Mouse (Mus musculus): ENCODE measurements at regions not wholly inside any gene's neighbourhood (a gene's known extent, or its start where the extent isn't known, plus 50 kb on each side); places are given as distances from the start of the nearest gene placed in this dataset.

DNA sequence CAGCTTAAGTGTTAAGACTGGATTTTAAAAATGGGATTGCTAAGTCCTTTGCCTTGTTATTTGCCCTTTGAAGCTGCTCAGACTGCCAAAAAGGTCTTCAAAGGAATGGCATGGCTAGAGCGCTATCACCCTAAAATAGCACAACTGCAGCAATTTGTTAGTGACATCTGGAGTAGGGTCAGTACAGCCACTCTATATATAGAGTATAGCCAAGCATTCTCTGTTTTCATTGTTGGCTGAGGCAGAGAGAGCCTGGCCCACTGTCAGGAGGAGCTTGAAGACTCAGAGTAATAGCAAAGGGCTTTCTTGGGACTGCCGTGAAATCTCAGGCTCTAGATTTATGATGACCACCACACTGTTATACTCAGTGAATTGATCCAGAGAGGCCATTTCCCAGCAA, 90.6 kb upstream of the Usp47 start:
- no peaks in the 10 kb centered on the region for H3K4me1 ChIP-seq (ENCODE audit: control insufficient read depth, insufficient read depth, low read length)
- no peaks in the 10 kb centered on the region for H3K9me3 ChIP-seq (ENCODE audit: control insufficient read depth, low read depth, low read length)
- no peak overlapping the region for H3K9ac ChIP-seq (replicated peaks; ENCODE audit: low read depth, low read length)
- no peak overlapping the region for H3K4me3 ChIP-seq (ENCODE audit: low read depth, low read length)
- no peak overlapping the region for H3K27ac ChIP-seq (ENCODE audit: low read length)
- ATAC-seq (ENCODE audit: insufficient number of reproducible peaks, insufficient read depth, low FRiP score, low read depth), result no peak
- H3K27me3 ChIP-seq (ENCODE audit: control insufficient read depth, insufficient read depth, low read length), result no peaks in the 10 kb centered on the region
- 69% methylated on average over 2 of the region's 2 CpGs for WGBS
- H3K36me3 ChIP-seq (ENCODE audit: control insufficient read depth, insufficient read depth, low read length), result no peaks in the 10 kb centered on the region
- H3K4me2 ChIP-seq (replicated peaks; ENCODE audit: low read depth, low read length), result no peak overlapping the region

DNA sequence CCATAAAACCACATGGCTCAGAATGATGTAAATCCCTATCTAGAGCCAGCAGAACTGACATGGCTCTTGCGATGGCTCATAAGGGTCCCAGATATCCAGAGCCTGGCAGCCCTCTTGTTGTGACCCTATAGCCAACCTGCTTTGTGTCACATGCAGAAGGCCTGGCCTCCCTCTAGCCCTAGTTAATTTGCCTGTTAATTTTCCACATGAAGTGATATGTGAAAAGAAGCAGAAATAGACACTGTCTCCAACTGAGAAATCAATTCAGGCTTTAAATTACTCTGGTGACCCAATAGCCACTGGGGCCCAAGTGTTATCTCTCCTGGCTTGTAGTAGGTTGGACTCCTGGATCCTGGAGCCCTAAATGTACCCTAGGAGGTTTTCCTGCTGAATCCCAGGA, 103.3 kb upstream of the Usp47 start:
- Histone ChIP-seq H3K36me3 (ENCODE audit: control insufficient read depth, insufficient read depth, low read length) (no peaks in the 10 kb centered on the region), H3K4me1 (ENCODE audit: control insufficient read depth, insufficient read depth, low read length) (no peaks in the 10 kb centered on the region), H3K9me3 (ENCODE audit: control insufficient read depth, low read depth, low read length) (no peaks in the 10 kb centered on the region), H3K27me3 (ENCODE audit: control insufficient read depth, insufficient read depth, low read length) (no peaks in the 10 kb centered on the region), H3K27ac (ENCODE audit: low read length) (no peak overlapping the region), H3K4me2 (replicated peaks; ENCODE audit: low read depth, low read length) (no peak overlapping the region), H3K4me3 (ENCODE audit: low read depth, low read length) (no peak overlapping the region), H3K9ac (replicated peaks; ENCODE audit: low read depth, low read length) (no peak overlapping the region)
- ATAC-seq (ENCODE audit: insufficient number of reproducible peaks, insufficient read depth, low FRiP score, low read depth), result no peak
- 95% methylated on average over 1 of the region's 1 CpGs for WGBS

DNA sequence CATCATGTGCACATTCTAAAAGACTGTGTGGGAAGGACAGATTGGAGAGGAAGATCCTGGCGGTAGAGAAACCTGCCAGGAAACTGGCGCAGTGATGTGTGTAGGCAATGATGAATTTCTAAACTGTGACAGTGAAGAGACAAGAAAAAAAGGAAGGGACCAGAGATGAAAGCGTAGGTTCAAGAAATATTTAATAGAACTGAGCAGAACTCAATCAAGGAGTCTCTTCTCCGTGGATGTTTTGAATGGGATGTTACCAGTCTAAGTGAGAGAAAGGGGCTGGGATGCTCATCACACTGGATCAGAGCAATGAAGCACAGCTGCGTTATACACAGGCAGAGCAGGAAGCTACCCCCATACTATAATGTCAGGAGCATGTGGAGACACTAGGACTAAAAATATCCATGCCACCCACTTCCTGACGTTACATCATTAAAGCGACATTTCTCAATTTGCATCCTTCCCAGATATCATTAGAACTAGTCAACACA, 119.5 kb upstream of the Usp47 start:
- H3K4me1 ChIP-seq (ENCODE audit: control insufficient read depth, insufficient read depth, low read length), result no peaks in the 10 kb centered on the region
- H3K27me3 ChIP-seq (ENCODE audit: control insufficient read depth, insufficient read depth, low read length), result no peaks in the 10 kb centered on the region
- H3K9me3 ChIP-seq (ENCODE audit: control insufficient read depth, low read depth, low read length), result no peaks in the 10 kb centered on the region
- no peak for ATAC-seq (ENCODE audit: insufficient number of reproducible peaks, insufficient read depth, low FRiP score, low read depth)
- H3K9ac ChIP-seq (replicated peaks; ENCODE audit: low read depth, low read length), result no peak overlapping the region
- H3K27ac ChIP-seq (ENCODE audit: low read length), result no peak overlapping the region
- H3K4me3 ChIP-seq (ENCODE audit: low read depth, low read length), result no peak overlapping the region
- 78% methylated on average over 7 of the region's 7 CpGs for WGBS
- H3K4me2 ChIP-seq (replicated peaks; ENCODE audit: low read depth, low read length), result no peak overlapping the region
- no peaks in the 10 kb centered on the region for H3K36me3 ChIP-seq (ENCODE audit: control insufficient read depth, insufficient read depth, low read length)

DNA sequence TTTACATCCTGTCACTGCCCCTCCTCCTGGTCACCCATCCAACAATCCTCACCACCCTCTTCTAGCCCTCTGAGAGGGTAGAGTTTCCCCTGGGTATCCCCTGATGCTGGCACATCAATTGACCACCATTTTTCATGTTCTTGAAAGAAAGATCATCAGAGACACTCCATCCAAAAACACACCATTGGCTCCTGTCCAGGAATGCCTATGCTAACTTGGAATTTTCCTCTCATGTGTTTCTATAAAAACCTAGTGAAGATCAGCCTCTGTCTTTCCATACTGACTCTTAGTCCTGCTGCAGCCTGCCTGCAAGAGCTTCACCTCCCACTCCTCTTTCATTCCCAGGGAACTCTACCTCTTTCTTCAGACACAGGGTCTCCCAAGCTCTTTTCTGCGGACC, 117.2 kb upstream of the Galnt18 start:
- no peak overlapping the region for H3K9ac ChIP-seq (replicated peaks; ENCODE audit: low read depth, low read length)
- ATAC-seq (ENCODE audit: insufficient number of reproducible peaks, insufficient read depth, low FRiP score, low read depth), result no peak

DNA sequence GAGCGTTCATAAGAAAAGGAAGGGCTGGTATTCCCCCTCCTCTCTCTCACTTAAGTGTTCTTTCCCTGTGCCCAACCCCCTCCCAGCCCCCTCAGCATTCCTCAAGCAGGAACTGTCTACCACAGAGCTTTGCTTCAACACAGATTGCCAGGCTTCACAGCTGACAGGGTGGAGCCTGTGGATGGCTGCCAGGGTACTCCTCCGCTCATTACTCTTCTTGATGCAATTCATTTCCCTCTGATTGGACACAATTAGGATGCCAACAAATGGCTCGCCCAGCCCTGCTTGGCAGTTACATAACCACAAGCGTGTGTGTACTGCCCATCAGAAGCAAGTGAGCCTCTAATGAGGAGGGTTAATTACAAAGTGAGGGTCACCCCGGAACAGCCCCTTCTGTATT, 116.5 kb upstream of the Galnt18 start:
- Histone ChIP-seq H3K27me3 (ENCODE audit: control insufficient read depth, insufficient read depth, low read length) (no peaks in the 10 kb centered on the region), H3K9ac (replicated peaks; ENCODE audit: low read depth, low read length) (no peak overlapping the region), H3K4me1 (ENCODE audit: control insufficient read depth, insufficient read depth, low read length) (peaks cover 7% of the 10 kb centered on the region; the same call in 1 of the 2 replicates), H3K4me2 (replicated peaks; ENCODE audit: low read depth, low read length) (no peak overlapping the region), H3K27ac (ENCODE audit: low read length) (no peak overlapping the region), H3K36me3 (ENCODE audit: control insufficient read depth, insufficient read depth, low read length) (no peaks in the 10 kb centered on the region), H3K4me3 (ENCODE audit: low read depth, low read length) (no peak overlapping the region), H3K9me3 (ENCODE audit: control insufficient read depth, low read depth, low read length) (no peaks in the 10 kb centered on the region)
- peak; percentile 58; the same call in 1 of the 2 replicates for ATAC-seq (ENCODE audit: insufficient number of reproducible peaks, insufficient read depth, low FRiP score, low read depth)
- WGBS, result 51% methylated on average over 5 of the region's 5 CpGs

More for the DNA sequence above, 117.2 kb upstream of the Galnt18 start:
- H3K27ac ChIP-seq (ENCODE audit: low read length), result no peak overlapping the region
- H3K4me1 ChIP-seq (ENCODE audit: control insufficient read depth, insufficient read depth, low read length), result peaks cover 7% of the 10 kb centered on the region; the same call in 1 of the 2 replicates
- no peaks in the 10 kb centered on the region for H3K36me3 ChIP-seq (ENCODE audit: control insufficient read depth, insufficient read depth, low read length)
- no peaks in the 10 kb centered on the region for H3K9me3 ChIP-seq (ENCODE audit: control insufficient read depth, low read depth, low read length)
- H3K27me3 ChIP-seq (ENCODE audit: control insufficient read depth, insufficient read depth, low read length), result no peaks in the 10 kb centered on the region
- H3K4me3 ChIP-seq (ENCODE audit: low read depth, low read length), result no peak overlapping the region
- no peak overlapping the region for H3K4me2 ChIP-seq (replicated peaks; ENCODE audit: low read depth, low read length)
- WGBS, result 94% methylated on average over 1 of the region's 1 CpGs

DNA sequence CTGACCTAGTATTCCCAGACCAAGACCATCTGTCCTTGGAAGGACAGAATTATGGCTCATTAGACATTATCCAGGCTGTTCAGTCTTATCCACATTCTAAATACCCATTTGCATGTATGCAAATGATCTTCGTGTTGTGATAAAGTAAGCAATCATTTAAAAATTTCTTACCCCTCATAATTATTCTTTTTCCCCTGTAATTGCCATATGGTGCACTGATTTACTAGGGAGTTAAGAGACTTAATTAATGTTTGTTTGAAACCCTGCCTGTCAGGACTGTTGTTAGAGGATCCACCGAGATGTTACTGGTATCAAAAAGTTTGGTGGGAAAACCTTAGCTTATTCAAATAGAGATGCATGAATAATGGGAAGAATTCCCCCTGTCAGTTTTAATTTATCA, 103.2 kb upstream of the Galnt18 start:
- H3K4me2 ChIP-seq (replicated peaks; ENCODE audit: low read depth, low read length), result no peak overlapping the region
- ATAC-seq (ENCODE audit: insufficient number of reproducible peaks, insufficient read depth, low FRiP score, low read depth), result no peak
- H3K9ac ChIP-seq (replicated peaks; ENCODE audit: low read depth, low read length), result no peak overlapping the region
- H3K4me3 ChIP-seq (ENCODE audit: low read depth, low read length), result no peak overlapping the region
- H3K27me3 ChIP-seq (ENCODE audit: control insufficient read depth, insufficient read depth, low read length), result no peaks in the 10 kb centered on the region
- H3K4me1 ChIP-seq (ENCODE audit: control insufficient read depth, insufficient read depth, low read length), result no peaks in the 10 kb centered on the region
- H3K36me3 ChIP-seq (ENCODE audit: control insufficient read depth, insufficient read depth, low read length), result no peaks in the 10 kb centered on the region
- WGBS, result 79% methylated on average over 2 of the region's 2 CpGs
- H3K9me3 ChIP-seq (ENCODE audit: control insufficient read depth, low read depth, low read length), result no peaks in the 10 kb centered on the region
- no peak overlapping the region for H3K27ac ChIP-seq (ENCODE audit: low read length)

DNA sequence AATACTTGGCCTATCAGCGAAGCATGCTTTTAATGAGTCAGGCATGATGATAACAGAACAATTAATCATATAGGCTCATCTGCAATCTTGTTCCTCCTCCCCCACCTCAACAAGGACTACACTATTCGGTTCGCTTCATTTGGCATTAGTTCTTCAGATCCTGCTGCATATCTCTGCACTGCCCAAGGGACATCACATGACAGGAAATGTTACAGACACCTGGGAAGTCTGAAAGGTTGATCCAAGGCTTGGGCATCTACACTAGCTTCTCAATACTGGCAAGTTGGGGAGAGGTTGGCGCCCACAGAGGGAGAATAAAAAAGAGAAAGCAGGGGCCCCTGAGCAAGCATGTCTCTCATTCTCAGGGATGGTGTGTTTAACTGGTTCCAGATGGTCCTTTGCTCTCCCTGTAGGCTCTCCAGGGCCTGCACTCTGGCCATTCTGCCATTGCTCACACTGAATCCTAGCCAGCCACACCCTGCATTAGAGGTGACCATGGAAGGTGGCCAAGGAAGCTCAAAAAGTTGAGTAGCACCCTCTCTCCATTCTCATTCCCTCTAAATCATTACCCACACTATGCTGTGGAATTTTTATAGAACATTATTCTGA, 100.4 kb upstream of the Galnt18 start:
- Histone ChIP-seq H3K4me2 (replicated peaks; ENCODE audit: low read depth, low read length) (no peak overlapping the region), H3K4me1 (ENCODE audit: control insufficient read depth, insufficient read depth, low read length) (no peaks in the 10 kb centered on the region), H3K27me3 (ENCODE audit: control insufficient read depth, insufficient read depth, low read length) (no peaks in the 10 kb centered on the region), H3K36me3 (ENCODE audit: control insufficient read depth, insufficient read depth, low read length) (no peaks in the 10 kb centered on the region), H3K27ac (ENCODE audit: low read length) (no peak overlapping the region), H3K4me3 (ENCODE audit: low read depth, low read length) (no peak overlapping the region), H3K9ac (replicated peaks; ENCODE audit: low read depth, low read length) (no peak overlapping the region), H3K9me3 (ENCODE audit: control insufficient read depth, low read depth, low read length) (no peaks in the 10 kb centered on the region)
- ATAC-seq (ENCODE audit: insufficient number of reproducible peaks, insufficient read depth, low FRiP score, low read depth), result no peak
- WGBS, result 69% methylated on average over 4 of the region's 4 CpGs

DNA sequence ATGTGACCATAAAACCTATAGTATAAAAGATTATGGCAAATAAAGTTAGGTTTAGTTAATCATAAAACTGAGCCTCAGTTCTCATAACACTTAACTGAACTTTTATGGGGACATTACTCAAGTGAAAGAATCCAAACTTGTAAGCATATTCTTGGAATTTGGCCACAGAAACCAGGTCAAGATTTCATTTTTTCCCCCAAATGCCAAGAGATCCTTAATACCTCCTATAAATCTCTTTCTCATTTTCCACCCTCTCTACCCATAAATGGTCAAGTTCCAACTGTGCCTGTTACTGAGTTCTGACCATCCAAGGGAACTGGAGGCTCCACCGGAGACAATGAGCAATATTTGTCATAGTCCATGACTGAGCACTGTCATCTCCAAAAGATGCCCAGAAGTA, 97.8 kb upstream of the Galnt18 start:
- Histone ChIP-seq H3K4me1 (ENCODE audit: control insufficient read depth, insufficient read depth, low read length) (no peaks in the 10 kb centered on the region), H3K36me3 (ENCODE audit: control insufficient read depth, insufficient read depth, low read length) (no peaks in the 10 kb centered on the region), H3K9ac (replicated peaks; ENCODE audit: low read depth, low read length) (no peak overlapping the region), H3K4me3 (ENCODE audit: low read depth, low read length) (no peak overlapping the region), H3K4me2 (replicated peaks; ENCODE audit: low read depth, low read length) (no peak overlapping the region), H3K27ac (ENCODE audit: low read length) (peak overlapping the region; percentile 48; the same call in 1 of the 2 replicates), H3K27me3 (ENCODE audit: control insufficient read depth, insufficient read depth, low read length) (no peaks in the 10 kb centered on the region), H3K9me3 (ENCODE audit: control insufficient read depth, low read depth, low read length) (no peaks in the 10 kb centered on the region)
- 59% methylated on average over 1 of the region's 1 CpGs for WGBS
- ATAC-seq (ENCODE audit: insufficient number of reproducible peaks, insufficient read depth, low FRiP score, low read depth), result no peak

DNA sequence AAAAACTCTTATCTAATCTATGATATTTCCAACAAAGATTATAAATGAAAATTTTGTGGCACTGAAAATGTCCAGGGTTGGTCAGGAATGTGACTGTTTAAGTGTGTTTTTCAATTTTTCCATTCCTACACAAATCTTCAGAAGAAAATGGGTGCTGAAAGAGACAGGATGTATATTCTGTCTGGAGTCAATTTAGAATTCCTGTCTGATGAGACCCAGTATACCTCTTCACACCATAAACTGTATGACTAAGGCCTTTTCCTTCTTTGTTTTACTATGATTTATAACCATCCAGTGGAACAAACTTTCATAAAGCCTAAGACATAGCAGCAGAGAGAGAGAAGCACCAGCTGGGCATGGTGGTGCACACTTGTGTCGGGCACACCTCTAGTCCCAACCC, 96.2 kb upstream of the Galnt18 start:
- H3K27me3 ChIP-seq (ENCODE audit: control insufficient read depth, insufficient read depth, low read length), result no peaks in the 10 kb centered on the region
- no peak overlapping the region for H3K9ac ChIP-seq (replicated peaks; ENCODE audit: low read depth, low read length)
- no peaks in the 10 kb centered on the region for H3K4me1 ChIP-seq (ENCODE audit: control insufficient read depth, insufficient read depth, low read length)
- no peak overlapping the region for H3K4me3 ChIP-seq (ENCODE audit: low read depth, low read length)
- H3K9me3 ChIP-seq (ENCODE audit: control insufficient read depth, low read depth, low read length), result no peaks in the 10 kb centered on the region
- peak overlapping the region; percentile 45; the same call in 1 of the 2 replicates for H3K27ac ChIP-seq (ENCODE audit: low read length)
- no peaks in the 10 kb centered on the region for H3K36me3 ChIP-seq (ENCODE audit: control insufficient read depth, insufficient read depth, low read length)
- WGBS, result 55% methylated on average over 1 of the region's 1 CpGs
- peak; percentile 23; the same call in 1 of the 2 replicates for ATAC-seq (ENCODE audit: insufficient number of reproducible peaks, insufficient read depth, low FRiP score, low read depth)
- H3K4me2 ChIP-seq (replicated peaks; ENCODE audit: low read depth, low read length), result no peak overlapping the region

Measured in stomach, embryonic 14.5 days (tissue).